ENCODE assay signal across 7 mouse cellular contexts in genomic region chr12:13248691-13249572, GRCm38 (mm10). TPM values are rescaled to one million over a fixed set of nuclear protein-coding genes. Genes with fewer than 3 reads are reported as not detected.
DNase-seq lines count a peak whose midpoint lies in the region; ATAC-seq lines count a peak whose summit lies in the region.

Gene Ddx1 (minus strand): TSS chr12:13249213.

- 0 out of 2 replicates have a peak, but pooled peaks cover 2% of the 10 kb centered on the region for H3K36me3 ChIP-seq in intestine, embryonic 15.5 days
- peaks cover 20% of the 10 kb centered on the region for H3K36me3 ChIP-seq in midbrain, embryonic 10.5 days

- peak within 1 kb of the TSS; percentile 93 for H3K9ac ChIP-seq in intestine, embryonic 15.5 days

- no peaks in the 10 kb centered on the region for H3K4me1 ChIP-seq in intestine, embryonic 15.5 days (replicated peaks)
- peaks cover 19% of the 10 kb centered on the region for H3K4me1 ChIP-seq in midbrain, embryonic 10.5 days

- no peaks in the 10 kb centered on the region for H3K27me3 ChIP-seq in intestine, embryonic 15.5 days (replicated peaks)
- no peaks in the 10 kb centered on the region for H3K27me3 ChIP-seq in midbrain, embryonic 10.5 days (ENCODE audit: low read depth, poor library complexity, severe bottlenecking)

- no peaks in the 10 kb centered on the region for H3K9me3 ChIP-seq in intestine, embryonic 15.5 days
- no peaks in the 10 kb centered on the region for H3K9me3 ChIP-seq in midbrain, embryonic 10.5 days (replicated peaks)

- peak within 1 kb of the TSS; percentile 85 for H3K27ac ChIP-seq in intestine, embryonic 15.5 days
- H3K27ac ChIP-seq in midbrain, embryonic 10.5 days (replicated peaks) = peak within 1 kb of the TSS; percentile 97

- H3K4me3 ChIP-seq in intestine, embryonic 15.5 days (replicated peaks) = peak within 1 kb of the TSS; percentile 86
- peak within 1 kb of the TSS; percentile 93 for H3K4me3 ChIP-seq in midbrain, embryonic 10.5 days

- ATAC-seq in intestine, embryonic 15.5 days = peak; percentile 94

- intact Hi-C loops in gastrocnemius, postnatal 36 days (cut with DNase I) = no loop called here
- intact Hi-C loops in left cerebral cortex, postnatal 25 days (cut with DNase I) = loop anchor here (2.0 kb wide), 1 partner anchor 20 kb away; the partner anchor contains the start of gene Nbas

- H3K4me2 ChIP-seq in intestine, embryonic 15.5 days (replicated peaks) = peak within 1 kb of the TSS; percentile 52

- peak; percentile 75 to 76 for DNase-seq in adrenal gland, adult 18-20 months (ENCODE audit: low spot score in 2 of 2)
- DNase-seq in embryo, embryonic 11 days = peak; percentile 91
- peak; percentile 61 to 69 for DNase-seq in gastrocnemius, postnatal 36 days
- peak; percentile 84 to 86 for DNase-seq in left cerebral cortex, postnatal 25 days (ENCODE audit: low spot score in 2 of 2)
- DNase-seq in midbrain, embryonic 10.5 days (ENCODE audit: low spot score) = peak; percentile 85
- DNase-seq in right cerebral cortex, postnatal 4 days = peak; percentile 82

- WGBS in intestine, embryonic 15.5 days = 3% methylated on average over 57 of the region's 59 CpGs
- 3% methylated on average over 59 of the region's 59 CpGs for WGBS in midbrain, embryonic 10.5 days

RNA-seq across cellular contexts. Expression of gene Ddx1, which starts in this region (rescaled TPM):
- 10 to 100 TPM; 71.3 to 80.1 TPM for total RNA-seq in adrenal gland, adult 18-20 months (2021)
- 100 to 1,000 TPM in 1 of 2 experiments, 10 to 100 TPM in 1; 91.7 to 113 TPM for total RNA-seq in gastrocnemius, postnatal 36 days (2021)
- polyA plus RNA-seq in intestine, embryonic 15.5 days (2015; fragmentation: Nextera tagmentation; extraction: Ambion mirVana) = 122 and 133 TPM in 2 replicates
- total RNA-seq in left cerebral cortex, postnatal 25 days (2021) = 100 to 1,000 TPM; 129 to 134 TPM
- 194 and 202 TPM in 2 replicates for polyA plus RNA-seq in midbrain, embryonic 10.5 days (2016; fragmentation: Nextera tagmentation; extraction: Ambion mirVana)

Comparison
In these comparisons a context has a peak if more than half of its experiments do, and no peak if none do; other contexts are left out.
1. Peak in every context shown above with its lines: DNase-seq, ATAC-seq, H3K4me3 ChIP-seq and H3K27ac ChIP-seq.